Mouse (Mus musculus) forebrain, postnatal 0 days (tissue): Measurements from ENCODE around the gene Plcb1. TPM values are rescaled to one million over a fixed set of nuclear protein-coding genes. Genes with fewer than 3 reads are reported as not detected.

Experiments used
- ATAC-seq: fragments of 200-750 bp; cut with Nextera tagmentation; 2 replicates; pipeline ENCODE4 v1.8.0; 2017; ENCODE audit warnings: mild to moderate bottlenecking, moderate library complexity
- DNase-seq: peaks from one replicate; pipeline ENCODE4 v3.0.0-alpha.2; 2015
- H3K27ac ChIP-seq: fragments of 300-500 bp; sonication (generic); 2 replicates; pipeline ENCODE4 v1.5.1; 2014; ENCODE audit warnings: low read depth, mild to moderate bottlenecking, antibody characterized with exemption, low read length, moderate library complexity, mixed read lengths
- H3K27me3 ChIP-seq: fragments of 300-500 bp; sonication (generic); 2 replicates; pipeline ENCODE4 v1.6.1; 2014; ENCODE audit warnings: mild to moderate bottlenecking, low read length, mixed read lengths; ENCODE audit not compliant: insufficient read depth
- H3K36me3 ChIP-seq: fragments of 300-500 bp; sonication (generic); 2 replicates; pipeline ENCODE4 v1.6.1; 2014; ENCODE audit warnings: mild to moderate bottlenecking, moderate library complexity; ENCODE audit not compliant: insufficient read depth
- H3K4me1 ChIP-seq: fragments of 300-500 bp; sonication (generic); 2 replicates; pipeline ENCODE4 v1.6.1; 2014; ENCODE audit warnings: antibody characterized with exemption; ENCODE audit not compliant: insufficient read depth
- H3K4me2 ChIP-seq: fragments of 300-500 bp; sonication (generic); 2 replicates; pipeline ENCODE4 v1.6.1; 2014; ENCODE audit warnings: low read depth, mild to moderate bottlenecking, moderate library complexity
- H3K4me3 ChIP-seq: fragments of 300-500 bp; sonication (generic); 2 replicates; pipeline ENCODE4 v1.5.1; 2014; ENCODE audit warnings: low read depth, low read length, mixed read lengths
- H3K9ac ChIP-seq: fragments of 300-500 bp; sonication (generic); 2 replicates; pipeline ENCODE4 v1.6.1; 2014; ENCODE audit warnings: mild to moderate bottlenecking
- H3K9me3 ChIP-seq: fragments of 300-500 bp; sonication (generic); 2 replicates; pipeline ENCODE4 v1.6.1; 2016; ENCODE audit warnings: low read length
- CTCF ChIP-seq: sonication (generic); IDR thresholded peaks from 2 replicates; pipeline ENCODE4 v1.5.1; 2016; ENCODE audit warnings: antibody characterized with exemption, control low read depth, low read depth
- WGBS: fragments of 180-500 bp; shearing (Covaris S2); extraction: QIAGEN DNeasy Blood & Tissue Kit; methylation state at CpG from one replicate; pipeline ENCODE4 v1.1.7; 2014; 5-methylcytosine and 5-hydroxymethylcytosine counted together
- polyA plus RNA-seq: library from polyadenylated mRNA; unstranded; fragments of >200 nt; fragmentation: Nextera tagmentation; extraction: Ambion mirVana; gene quantifications from 2 replicates; pipeline ENCODE4 v1.2.1, GENCODE M21; 2015
- total RNA-seq: library from RNA; depleted of rRNA; stranded (reverse); fragments of >200 nt; gene quantifications from 2 replicates; pipeline ENCODE4 v1.2.3, GENCODE M21; 2014

Gene Plcb1
- total and polyA plus RNA-seq, 2 experiments from 2014 or later = 37.7 to 61.8 TPM

DNA sequence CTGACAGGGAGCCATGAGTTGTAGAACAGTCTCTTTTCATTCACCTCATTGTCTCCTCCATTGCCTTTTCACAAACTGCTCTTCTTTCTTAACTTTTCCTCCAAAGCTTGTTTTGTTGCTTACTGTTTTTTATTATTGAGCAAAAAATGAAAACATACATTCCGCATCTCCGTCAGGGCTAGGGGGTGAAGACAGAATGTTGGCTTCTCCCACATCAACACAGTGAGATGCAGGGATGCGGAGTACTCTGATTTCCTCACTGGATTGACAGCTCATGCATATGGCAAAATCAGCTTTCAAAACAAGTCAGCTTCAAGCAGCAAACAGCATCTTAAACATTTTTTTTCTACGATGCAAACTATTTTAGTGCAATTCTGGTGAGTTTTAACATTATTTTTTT, 108.9 kb downstream of the Plcb1 start:
- ATAC-seq (no peak), DNase-seq (no peak)
- Histone ChIP-seq H3K4me1 (no peaks in the 10 kb centered on the region), H3K9me3 (no peaks in the 10 kb centered on the region), H3K27me3 (no peaks in the 10 kb centered on the region), H3K4me2 (no peak overlapping the region), H3K9ac (no peak overlapping the region), H3K4me3 (no peak overlapping the region), H3K36me3 (no peaks in the 10 kb centered on the region), H3K27ac (no peak overlapping the region)
- no peak for TF ChIP-seq CTCF
- 65% methylated on average over 4 of the region's 4 CpGs for WGBS

DNA sequence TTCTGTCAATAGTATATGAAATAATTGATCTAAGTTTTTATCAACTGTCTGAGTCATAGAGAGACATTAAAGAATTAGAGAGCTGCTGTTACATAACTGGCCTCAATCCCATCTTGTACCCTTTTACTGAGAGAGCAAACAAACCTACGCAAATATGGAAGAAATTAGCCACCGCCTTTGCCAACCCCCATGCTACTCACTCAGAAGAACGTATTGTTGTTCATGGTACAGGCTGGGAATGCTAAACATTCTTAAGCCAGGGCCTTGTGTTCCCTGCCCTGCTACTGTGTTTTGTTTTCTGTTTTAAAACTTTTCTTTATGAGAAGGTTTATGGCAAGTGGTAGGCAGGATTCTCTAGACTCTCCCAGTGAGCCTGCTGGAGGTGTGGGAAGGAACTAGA, 110.3 kb downstream of the Plcb1 start:
- H3K9me3 ChIP-seq = no peaks in the 10 kb centered on the region
- DNase-seq = no peak
- H3K4me2 ChIP-seq = no peak overlapping the region
- 78% methylated on average over 3 of the region's 3 CpGs for WGBS
- no peak overlapping the region for H3K9ac ChIP-seq
- H3K36me3 ChIP-seq = no peaks in the 10 kb centered on the region
- H3K4me1 ChIP-seq = no peaks in the 10 kb centered on the region
- no peak overlapping the region for H3K27ac ChIP-seq
- no peaks in the 10 kb centered on the region for H3K27me3 ChIP-seq
- TF ChIP-seq CTCF = no peak
- no peak overlapping the region for H3K4me3 ChIP-seq
- ATAC-seq = no peak

GRCm38 (mm10) chr2:134897083-134897482, 111.2 kb downstream of the Plcb1 start:
- no peak overlapping the region for H3K9ac ChIP-seq
- TF ChIP-seq CTCF = no peak
- H3K36me3 ChIP-seq = no peaks in the 10 kb centered on the region
- H3K9me3 ChIP-seq = no peaks in the 10 kb centered on the region
- no peaks in the 10 kb centered on the region for H3K4me1 ChIP-seq
- no peak for DNase-seq
- H3K27me3 ChIP-seq = no peaks in the 10 kb centered on the region
- ATAC-seq = no peak
- H3K27ac ChIP-seq = no peak overlapping the region
- WGBS = 90% methylated on average over 5 of the region's 5 CpGs
- no peak overlapping the region for H3K4me3 ChIP-seq
- H3K4me2 ChIP-seq = no peak overlapping the region

DNA sequence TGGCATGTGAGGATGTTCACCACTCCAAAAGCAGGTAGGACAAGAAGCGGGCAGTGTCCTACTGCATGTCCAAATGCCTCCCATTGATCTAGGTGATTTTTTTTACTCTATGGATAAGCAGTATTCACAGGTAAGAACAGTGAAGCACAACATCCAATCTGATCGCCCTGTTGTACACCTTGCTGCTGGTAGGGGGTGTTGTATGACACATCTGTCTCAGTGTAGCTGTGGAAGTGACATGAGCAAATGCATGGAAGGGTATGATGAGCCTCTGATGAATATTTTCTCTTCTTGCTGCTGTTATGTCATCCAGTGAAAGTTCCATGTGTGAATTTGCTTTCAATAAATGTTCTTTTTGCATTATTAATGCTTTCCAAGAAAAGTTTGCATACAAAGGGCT, 115.7 kb downstream of the Plcb1 start:
- Histone ChIP-seq H3K4me3 (no peak overlapping the region), H3K27me3 (no peaks in the 10 kb centered on the region), H3K4me1 (no peaks in the 10 kb centered on the region), H3K9me3 (no peaks in the 10 kb centered on the region), H3K4me2 (no peak overlapping the region), H3K27ac (no peak overlapping the region), H3K36me3 (no peaks in the 10 kb centered on the region), H3K9ac (no peak overlapping the region)
- DNase-seq (no peak), ATAC-seq (no peak)
- WGBS = 84% methylated on average over 2 of the region's 2 CpGs
- no peak for TF ChIP-seq CTCF

GRCm38 (mm10) chr2:134910882-134911281, 125.0 kb downstream of the Plcb1 start:
- Histone ChIP-seq H3K4me1 (no peaks in the 10 kb centered on the region), H3K27me3 (no peaks in the 10 kb centered on the region)

GRCm38 (mm10) chr2:134911360-134911759, 125.5 kb downstream of the Plcb1 start:
- Histone ChIP-seq H3K4me1 (no peaks in the 10 kb centered on the region), H3K36me3 (no peaks in the 10 kb centered on the region), H3K27me3 (no peaks in the 10 kb centered on the region), H3K4me3 (no peak overlapping the region), H3K9me3 (no peaks in the 10 kb centered on the region), H3K4me2 (no peak overlapping the region), H3K9ac (no peak overlapping the region), H3K27ac (no peak overlapping the region)
- WGBS = 84% methylated on average over 6 of the region's 6 CpGs
- DNase-seq = no peak
- no peak for ATAC-seq
- no peak for TF ChIP-seq CTCF

More at GRCm38 (mm10) chr2:134910882-134911281, 125.0 kb downstream of the Plcb1 start:
- Histone ChIP-seq H3K4me3 (no peak overlapping the region), H3K36me3 (no peaks in the 10 kb centered on the region), H3K4me2 (no peak overlapping the region), H3K27ac (no peak overlapping the region), H3K9me3 (no peaks in the 10 kb centered on the region), H3K9ac (no peak overlapping the region)
- TF ChIP-seq CTCF = no peak
- DNase-seq = peak; percentile 66
- ATAC-seq = peak; percentile 87
- WGBS = 15% methylated on average over 1 of the region's 1 CpGs

DNA sequence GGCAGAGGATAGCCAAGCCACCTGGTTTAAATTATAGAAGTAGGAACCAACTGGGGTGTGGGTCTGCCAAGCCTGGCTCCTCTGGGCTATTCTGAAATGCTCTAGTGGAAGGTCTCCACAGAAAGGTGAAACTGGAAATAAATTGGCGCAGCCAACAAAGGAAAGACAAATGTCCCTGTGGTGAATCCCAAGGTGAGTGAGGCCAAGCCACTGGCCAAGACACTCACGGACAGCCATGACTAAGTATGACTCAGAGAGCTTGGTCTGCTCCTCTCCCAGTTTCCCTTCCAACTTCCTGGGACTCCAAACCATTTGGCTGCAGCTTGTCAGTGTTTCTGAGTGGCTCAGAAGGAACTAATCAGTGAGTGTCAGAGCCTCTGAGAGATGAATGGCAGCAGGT, 126.7 kb downstream of the Plcb1 start:
- Histone ChIP-seq H3K4me2 (no peak overlapping the region), H3K4me1 (no peaks in the 10 kb centered on the region), H3K27me3 (no peaks in the 10 kb centered on the region), H3K9ac (no peak overlapping the region), H3K4me3 (no peak overlapping the region), H3K27ac (no peak overlapping the region), H3K36me3 (no peaks in the 10 kb centered on the region), H3K9me3 (no peaks in the 10 kb centered on the region)
- ATAC-seq (peak; percentile 9; the same call in 1 of the 2 replicates), DNase-seq (no peak)
- no peak for TF ChIP-seq CTCF
- 80% methylated on average over 2 of the region's 2 CpGs for WGBS

- DNase-seq (no peak), ATAC-seq (no peak)
- Histone ChIP-seq H3K9me3 (no peaks in the 10 kb centered on the region), H3K4me2 (no peak overlapping the region), H3K4me3 (no peak overlapping the region), H3K4me1 (no peaks in the 10 kb centered on the region), H3K27ac (no peak overlapping the region; the same call in 1 of the 2 replicates), H3K36me3 (no peaks in the 10 kb centered on the region), H3K27me3 (no peaks in the 10 kb centered on the region), H3K9ac (no peak overlapping the region)
- 56% methylated on average over 3 of the region's 3 CpGs for WGBS
- no peak for TF ChIP-seq CTCF
Measured at GRCm38 (mm10) chr2:134913542-134913941, 127.7 kb downstream of the Plcb1 start.
